Mouse (Mus musculus) liver, embryonic 14.5 days (tissue): ENCODE measurements around the gene Unc13a.

Experiments used
- CTCF ChIP-seq: IDR thresholded peaks from 2 replicates; pipeline ENCODE4 v1.5.1; 2016; ENCODE audit warnings: antibody characterized with exemption, low read depth, control low read depth
- EP300 ChIP-seq: IDR thresholded peaks from 2 replicates; pipeline ENCODE4 v1.6.1; 2016; ENCODE audit warnings: antibody characterized with exemption, low read depth

DNA sequence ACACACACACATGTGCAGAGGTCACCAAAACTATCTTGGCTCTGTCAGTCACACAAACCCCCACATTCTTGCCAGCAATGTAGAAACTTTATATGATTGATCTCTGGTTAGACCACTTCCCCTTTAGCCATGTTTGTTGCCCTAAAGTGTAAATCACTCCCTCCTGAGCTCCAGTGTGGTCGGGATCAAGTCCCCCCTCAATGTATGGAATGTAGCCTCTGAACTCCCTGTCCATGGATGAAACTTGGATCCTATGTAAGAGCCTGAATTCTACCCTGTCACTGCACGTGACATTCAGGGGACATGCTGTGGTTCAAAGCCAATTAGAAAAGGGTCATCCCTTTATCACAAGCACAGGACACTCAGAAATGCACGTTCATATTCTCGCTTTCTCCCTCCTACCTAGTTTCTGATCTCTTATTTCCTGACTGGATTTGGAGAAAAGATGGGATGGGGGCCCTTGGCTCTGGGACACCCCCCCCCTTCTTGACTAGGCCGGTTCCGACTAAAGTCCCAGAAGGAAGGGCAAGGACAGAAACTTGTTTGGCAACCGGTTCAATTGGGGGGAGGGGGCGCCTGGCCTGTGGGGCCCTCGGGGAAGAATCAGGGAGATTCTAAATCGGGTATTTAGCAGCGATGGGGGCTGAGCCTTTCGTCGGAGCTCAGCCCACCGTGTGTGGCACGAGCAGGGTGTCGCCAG lies 43.0 kb downstream of the Unc13a start:
- TF ChIP-seq EP300 (no peak), CTCF (no peak)
